Mouse (Mus musculus) C2C12 (cell line): ENCODE results near the gene Arl15. TPM values are rescaled to one million over a fixed set of nuclear protein-coding genes. Genes with fewer than 3 reads are reported as not detected.

Experiments
- H3K27me3 ChIP-seq: one replicate; pipeline ENCODE4 v1.6.1; 2011; ENCODE audit not compliant: control insufficient read depth, insufficient read depth, insufficient read length
- H3K36me3 ChIP-seq: one replicate; pipeline ENCODE4 v1.6.1; 2011; ENCODE audit not compliant: control insufficient read depth, insufficient read depth
- H3K4me3 ChIP-seq: one replicate; pipeline ENCODE4 v1.5.1; 2011; ENCODE audit warnings: mild to moderate bottlenecking, control low read depth; ENCODE audit not compliant: poor library complexity, insufficient read depth, severe bottlenecking
- H3K79me2 ChIP-seq: one replicate; pipeline ENCODE4 v1.6.1; 2011; ENCODE audit not compliant: control insufficient read depth, insufficient read depth
- H3K79me3 ChIP-seq: one replicate; pipeline ENCODE4 v1.6.1; 2011; ENCODE audit warnings: low read depth, control low read depth
- H3ac ChIP-seq: one replicate; pipeline ENCODE3; 2011; ENCODE audit warnings: low read depth; ENCODE audit not compliant: control insufficient read depth, insufficient read length
- CEBPB ChIP-seq: IDR thresholded peaks from one replicate; pipeline ENCODE4 v1.6.1; 2011; ENCODE audit warnings: low read depth, mild to moderate bottlenecking, control low read depth, moderate library complexity
- CTCF ChIP-seq: IDR thresholded peaks from one replicate; pipeline ENCODE4 v1.5.1; 2011; ENCODE audit not compliant: control insufficient read depth, insufficient read depth, insufficient read length
- FOSL1 ChIP-seq: IDR thresholded peaks from one replicate; pipeline ENCODE4 v1.8.0; 2011; ENCODE audit warnings: mild to moderate bottlenecking, low read length; ENCODE audit not compliant: poor library complexity, insufficient read depth, severe bottlenecking
- MAX ChIP-seq: IDR thresholded peaks from one replicate; pipeline ENCODE4 v1.6.1; 2011; ENCODE audit warnings: mild to moderate bottlenecking, control low read depth
- MYOD1 ChIP-seq: IDR thresholded peaks from one replicate; pipeline ENCODE4 v1.6.1; 2011; ENCODE audit warnings: low read depth; ENCODE audit not compliant: control insufficient read depth, insufficient read length
- MYOG ChIP-seq: IDR thresholded peaks from one replicate; pipeline ENCODE4 v1.6.1; 2011; ENCODE audit not compliant: control insufficient read depth, insufficient read length; ENCODE audit errors: extremely low read depth
- USF1 ChIP-seq: IDR thresholded peaks from one replicate; pipeline ENCODE4 v1.6.1; 2011; ENCODE audit warnings: low read depth, mild to moderate bottlenecking, control low read depth, moderate library complexity
- long read RNA-seq, 2 experiments: library from polyadenylated mRNA; unstranded; transcript quantifications; one replicate each; pipeline ENCODE4 v2.0.0; 2019 to 2020
- polyA plus RNA-seq: library from polyadenylated mRNA; unstranded; fragments of >200 nt; fragmentation: generic; extraction: Trizol; gene quantifications from one replicate; pipeline ENCODE4 v1.2.1, GENCODE M21; 2012; ENCODE audit warnings: missing spikeins

Arl15 gene
- polyA plus RNA-seq: 3.5 TPM
- long read RNA-seq, experiment 1, partial matches to known transcripts: 0 of 4 reads
- long read RNA-seq, experiment 1, other reads (novel, unspliced or antisense): 4 of 4 reads
- long read RNA-seq, experiment 2, partial matches to known transcripts: 3 of 10 reads
- long read RNA-seq, experiment 2, other reads (novel, unspliced or antisense): 3 of 10 reads

- TF ChIP-seq CTCF: peak; percentile 50
- no peak for TF ChIP-seq FOSL1
- peaks cover 27% of the 10 kb centered on the region for H3K79me2 ChIP-seq
- H3K36me3 ChIP-seq: no peaks in the 10 kb centered on the region
- H3K27me3 ChIP-seq: no peaks in the 10 kb centered on the region
- peak within 1 kb of the TSS; percentile 66 for H3K4me3 ChIP-seq
- H3K79me3 ChIP-seq: peaks cover 10% of the 10 kb centered on the region
- peak within 1 kb of the TSS; percentile 71 for H3ac ChIP-seq
Measured at GRCm38 (mm10) chr13:113794039-113794704, at the start of gene Arl15. TSS of gene Arl15 (plus strand) at chr13:113794505.

- Histone ChIP-seq H3K27me3 (no peaks in the 10 kb centered on the region), H3ac (no peak overlapping the region), H3K4me3 (no peak overlapping the region), H3K36me3 (no peaks in the 10 kb centered on the region), H3K79me3 (no peaks in the 10 kb centered on the region), H3K79me2 (no peaks in the 10 kb centered on the region)
- no peak for TF ChIP-seq FOSL1
- TF ChIP-seq CTCF: no peak
- no peak for TF ChIP-seq CEBPB
- TF ChIP-seq MAX: no peak
- TF ChIP-seq MYOG: no peak
- TF ChIP-seq USF1: no peak
- TF ChIP-seq MYOD1: no peak
Measured at GRCm38 (mm10) chr13:113745301-113745700, 49.0 kb upstream of the Arl15 start.

- Histone ChIP-seq H3ac (no peak overlapping the region), H3K79me3 (no peaks in the 10 kb centered on the region), H3K36me3 (no peaks in the 10 kb centered on the region), H3K4me3 (no peak overlapping the region), H3K27me3 (no peaks in the 10 kb centered on the region), H3K79me2 (no peaks in the 10 kb centered on the region)
- TF ChIP-seq MAX (no peak), FOSL1 (no peak), MYOD1 (no peak), CEBPB (no peak), MYOG (no peak), USF1 (no peak), CTCF (no peak)
Measured at GRCm38 (mm10) chr13:113750766-113751165, 43.5 kb upstream of the Arl15 start.

GRCm38 (mm10) chr13:113754731-113755689, 39.3 kb upstream of the Arl15 start:
- no peak for TF ChIP-seq USF1
- H3K4me3 ChIP-seq: no peak overlapping the region
- no peak overlapping the region for H3ac ChIP-seq
- H3K79me3 ChIP-seq: no peaks in the 10 kb centered on the region
- H3K79me2 ChIP-seq: no peaks in the 10 kb centered on the region
- H3K36me3 ChIP-seq: no peaks in the 10 kb centered on the region
- no peaks in the 10 kb centered on the region for H3K27me3 ChIP-seq

- no peak overlapping the region for H3K4me3 ChIP-seq
- H3K27me3 ChIP-seq: no peaks in the 10 kb centered on the region
- no peak for TF ChIP-seq CEBPB
- TF ChIP-seq FOSL1: no peak
- no peak for TF ChIP-seq MAX
- TF ChIP-seq MYOD1: no peak
- TF ChIP-seq MYOG: no peak
- no peak for TF ChIP-seq USF1
- TF ChIP-seq CTCF: no peak
- H3K79me3 ChIP-seq: no peaks in the 10 kb centered on the region
- no peaks in the 10 kb centered on the region for H3K79me2 ChIP-seq
- H3K36me3 ChIP-seq: no peaks in the 10 kb centered on the region
- no peak overlapping the region for H3ac ChIP-seq
Measured at GRCm38 (mm10) chr13:113755779-113756178, 38.5 kb upstream of the Arl15 start.

- TF ChIP-seq CTCF (no peak), CEBPB (no peak), MAX (no peak), MYOD1 (no peak), USF1 (no peak), MYOG (no peak), FOSL1 (no peak)
- Histone ChIP-seq H3K36me3 (no peaks in the 10 kb centered on the region), H3K79me2 (no peaks in the 10 kb centered on the region), H3K4me3 (no peak overlapping the region), H3ac (no peak overlapping the region), H3K27me3 (no peaks in the 10 kb centered on the region), H3K79me3 (no peaks in the 10 kb centered on the region)
Measured at GRCm38 (mm10) chr13:113761717-113762116, 32.6 kb upstream of the Arl15 start.
